Mouse (Mus musculus) ES-Bruce4 (cell line): ENCODE measurements around the gene Hand1.

Experiments used
- CTCF ChIP-seq: IDR thresholded peaks from one replicate; pipeline ENCODE4 v1.8.1; 2011; ENCODE audit warnings: low read depth, low read length
- POLR2A ChIP-seq: IDR thresholded peaks from one replicate; pipeline ENCODE4 v1.8.1; 2011; ENCODE audit warnings: low read length; ENCODE audit not compliant: insufficient read depth

GRCm38 (mm10) chr11:57818189-57818588 lies 14.4 kb downstream of the Hand1 start:
- TF ChIP-seq CTCF (peak; percentile 69), POLR2A (no peak)
